Mouse (Mus musculus): ENCODE measurements at regions not wholly inside any gene's neighbourhood (a gene's known extent, or its start where the extent isn't known, plus 50 kb on each side); places are given as distances from the start of the nearest gene placed in this dataset.

GRCm38 (mm10) chr2:50554031-50554430 lies 257.4 kb upstream of the Mmadhc start:
- peak; percentile 4 for DNase-seq (ENCODE audit: low spot score)

GRCm38 (mm10) chr2:50552437-50552836 lies 255.8 kb upstream of the Mmadhc start:
- DNase-seq (ENCODE audit: low spot score) = no peak

- DNase-seq (ENCODE audit: low spot score) = no peak
These were observed 253.3 kb upstream of the Mmadhc start for GRCm38 (mm10) chr2:50549871-50550270.

GRCm38 (mm10) chr2:50539741-50540441 lies 243.3 kb upstream of the Mmadhc start:
- DNase-seq (ENCODE audit: low spot score) = peak; percentile 16

- DNase-seq (ENCODE audit: low spot score) = no peak
These were observed 241.5 kb upstream of the Mmadhc start for GRCm38 (mm10) chr2:50538068-50538467.

GRCm38 (mm10) chr2:50535085-50535878 lies 238.7 kb upstream of the Mmadhc start:
- no peak for DNase-seq (ENCODE audit: low spot score)

- no peak for DNase-seq (ENCODE audit: low spot score)
These were observed 237.1 kb upstream of the Mmadhc start for GRCm38 (mm10) chr2:50533702-50534101.

- DNase-seq (ENCODE audit: low spot score) = no peak
These were observed 230.8 kb upstream of the Mmadhc start for GRCm38 (mm10) chr2:50527425-50527824.

GRCm38 (mm10) chr2:50524838-50525615 lies 228.4 kb upstream of the Mmadhc start:
- no peak for DNase-seq (ENCODE audit: low spot score)

- DNase-seq (ENCODE audit: low spot score) = no peak
These were observed 223.6 kb upstream of the Mmadhc start for GRCm38 (mm10) chr2:50520169-50520568.

GRCm38 (mm10) chr2:50519129-50519504 lies 222.5 kb upstream of the Mmadhc start:
- no peak for DNase-seq (ENCODE audit: low spot score)

GRCm38 (mm10) chr2:50518371-50519128 lies 221.9 kb upstream of the Mmadhc start:
- DNase-seq (ENCODE audit: low spot score) = peak; percentile 21

- DNase-seq (ENCODE audit: low spot score) = no peak
These were observed 216.7 kb upstream of the Mmadhc start for GRCm38 (mm10) chr2:50513276-50513675.

GRCm38 (mm10) chr2:50498713-50499112 lies 202.1 kb upstream of the Mmadhc start:
- DNase-seq (ENCODE audit: low spot score) = no peak

GRCm38 (mm10) chr2:50496057-50496433 lies 199.4 kb upstream of the Mmadhc start:
- no peak for DNase-seq (ENCODE audit: low spot score)

- no peak for DNase-seq (ENCODE audit: low spot score)
These were observed 198.8 kb upstream of the Mmadhc start for GRCm38 (mm10) chr2:50495141-50496056.

GRCm38 (mm10) chr2:50493597-50494335 lies 197.2 kb upstream of the Mmadhc start:
- peak; percentile 27 for DNase-seq (ENCODE audit: low spot score)

GRCm38 (mm10) chr2:50463799-50464198 lies 167.2 kb upstream of the Mmadhc start:
- no peak for DNase-seq (ENCODE audit: low spot score)

GRCm38 (mm10) chr2:50462378-50462777 lies 165.8 kb upstream of the Mmadhc start:
- no peak for DNase-seq (ENCODE audit: low spot score)

- no peak for DNase-seq (ENCODE audit: low spot score)
These were observed 160.1 kb upstream of the Mmadhc start for GRCm38 (mm10) chr2:50456654-50457053.

Measured in heart, adult 8-10 months (tissue).